Mouse (Mus musculus): ENCODE measurements around the gene Zfp36l1. TPM values are rescaled to one million over a fixed set of nuclear protein-coding genes. Genes with fewer than 3 reads are reported as not detected.

Zfp36l1 gene
- total RNA-seq, 2 experiments from 2014 or later, result 4.3 to 12.7 TPM

DNA sequence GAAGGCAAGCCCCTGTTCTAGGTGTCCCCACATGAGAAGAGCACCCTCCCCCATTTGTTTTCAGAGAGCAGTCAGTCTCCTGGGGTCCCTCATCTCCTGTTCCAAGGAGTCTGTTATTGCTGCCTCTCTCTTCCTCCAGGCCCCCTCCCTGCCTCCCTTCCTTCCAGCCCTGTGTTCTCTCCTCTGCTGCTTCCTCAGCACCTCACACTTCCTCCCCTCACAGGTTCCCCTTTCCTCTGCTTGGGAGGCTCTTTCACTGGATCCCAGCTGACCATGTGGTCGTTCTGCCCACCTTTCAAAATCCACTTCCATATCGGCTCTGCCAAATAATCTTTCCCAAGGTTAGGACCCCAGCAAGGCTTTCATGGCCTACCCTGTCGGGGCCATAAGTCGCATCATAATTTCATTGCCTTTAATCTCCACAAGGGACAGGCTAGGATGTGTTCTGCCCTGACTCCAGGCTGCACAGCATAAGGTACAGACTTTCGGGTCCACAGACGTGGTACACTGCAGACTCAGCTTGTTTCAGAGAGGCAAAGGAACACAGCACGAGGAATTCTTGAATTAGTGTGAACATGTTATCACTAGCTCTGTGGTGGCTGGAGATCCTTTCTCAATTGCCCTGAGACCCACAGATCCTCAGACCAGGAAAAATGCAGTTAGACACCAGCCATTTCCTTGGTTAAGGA is 29.5 kb downstream of the Zfp36l1 start:
- ATAC-seq (replicated peaks; ENCODE audit: low FRiP score, poor library complexity, severe bottlenecking), result peak; percentile 23

DNA sequence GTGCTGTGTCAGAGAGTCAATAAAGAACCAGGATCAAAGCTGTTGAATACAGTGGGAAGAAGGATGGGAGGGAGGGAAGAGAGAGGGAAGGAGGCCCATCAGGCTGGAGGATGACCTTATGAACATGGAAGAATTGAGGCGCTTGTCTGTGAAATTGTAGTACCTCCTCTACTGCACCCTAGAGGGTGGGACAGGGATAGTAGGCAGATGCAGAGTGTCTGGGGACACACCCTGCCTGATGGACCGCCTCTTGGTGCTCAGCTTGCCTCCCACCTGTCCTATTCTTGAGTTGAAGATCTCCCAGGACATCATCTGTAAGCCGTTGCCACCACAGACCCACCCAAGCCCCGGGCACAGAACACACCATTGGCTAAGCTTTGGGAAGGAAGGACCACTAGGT is 30.1 kb downstream of the Zfp36l1 start:
- ATAC-seq (replicated peaks; ENCODE audit: low FRiP score, poor library complexity, severe bottlenecking), result peak; percentile 79

DNA sequence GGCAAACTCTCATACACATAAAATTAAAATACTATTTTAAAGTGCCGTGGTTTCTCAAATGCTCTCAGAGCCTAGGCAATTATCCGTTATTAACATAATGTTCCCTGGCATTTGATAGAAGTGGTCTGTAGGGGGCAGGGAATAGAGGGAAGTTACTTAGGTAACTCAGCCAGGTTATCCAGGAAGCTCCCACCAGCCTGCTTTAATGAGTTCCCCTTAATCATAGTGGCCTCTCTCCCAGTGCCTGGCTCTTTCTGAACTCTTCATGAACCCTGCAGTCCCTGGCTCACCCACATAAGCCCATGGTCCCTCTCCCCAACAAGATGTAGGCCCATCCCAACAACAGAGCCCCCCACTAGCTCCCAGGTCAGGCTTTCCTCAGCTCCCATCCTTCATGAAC is 31.4 kb downstream of the Zfp36l1 start:
- ATAC-seq (replicated peaks; ENCODE audit: low FRiP score, poor library complexity, severe bottlenecking), result no peak

DNA sequence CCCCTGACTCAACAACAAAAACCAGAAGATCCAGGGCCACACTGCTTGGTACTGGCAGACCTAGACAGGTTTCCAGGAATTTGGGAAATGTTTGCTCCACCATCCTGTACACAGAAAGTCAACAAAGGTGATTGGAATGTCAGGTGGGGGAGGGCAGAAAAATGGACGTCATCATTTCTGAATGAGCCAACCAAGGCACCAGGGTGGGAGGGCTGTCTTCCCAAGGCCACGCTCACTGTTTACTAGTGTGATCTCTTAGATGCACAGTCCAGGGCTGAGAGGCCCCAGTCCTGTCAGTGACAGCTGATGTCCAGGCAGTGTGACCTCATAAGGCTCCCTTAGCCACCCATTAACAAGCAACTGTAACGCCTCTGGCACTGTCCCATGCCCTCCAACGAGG is 32.9 kb downstream of the Zfp36l1 start:
- ATAC-seq (replicated peaks; ENCODE audit: low FRiP score, poor library complexity, severe bottlenecking), result no peak

DNA sequence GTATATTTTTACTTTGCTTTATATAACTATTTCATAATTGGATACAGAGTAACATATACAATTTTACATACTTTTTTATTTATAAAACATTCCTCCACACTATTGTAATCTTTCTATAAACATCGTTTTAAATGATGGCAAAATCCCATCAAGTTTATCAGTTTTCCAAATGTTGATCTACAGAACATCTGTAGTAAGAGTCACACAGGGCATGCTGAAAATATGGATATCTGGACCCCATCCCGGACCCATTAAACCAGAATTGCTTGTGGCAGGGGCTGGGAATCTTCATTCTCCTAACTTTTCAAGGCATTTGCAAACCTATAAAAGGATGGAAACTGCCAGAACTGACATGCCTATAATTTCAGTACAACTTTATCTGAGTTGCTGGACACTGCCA is 38.5 kb downstream of the Zfp36l1 start:
- no peak for ATAC-seq (replicated peaks; ENCODE audit: low FRiP score, poor library complexity, severe bottlenecking)

DNA sequence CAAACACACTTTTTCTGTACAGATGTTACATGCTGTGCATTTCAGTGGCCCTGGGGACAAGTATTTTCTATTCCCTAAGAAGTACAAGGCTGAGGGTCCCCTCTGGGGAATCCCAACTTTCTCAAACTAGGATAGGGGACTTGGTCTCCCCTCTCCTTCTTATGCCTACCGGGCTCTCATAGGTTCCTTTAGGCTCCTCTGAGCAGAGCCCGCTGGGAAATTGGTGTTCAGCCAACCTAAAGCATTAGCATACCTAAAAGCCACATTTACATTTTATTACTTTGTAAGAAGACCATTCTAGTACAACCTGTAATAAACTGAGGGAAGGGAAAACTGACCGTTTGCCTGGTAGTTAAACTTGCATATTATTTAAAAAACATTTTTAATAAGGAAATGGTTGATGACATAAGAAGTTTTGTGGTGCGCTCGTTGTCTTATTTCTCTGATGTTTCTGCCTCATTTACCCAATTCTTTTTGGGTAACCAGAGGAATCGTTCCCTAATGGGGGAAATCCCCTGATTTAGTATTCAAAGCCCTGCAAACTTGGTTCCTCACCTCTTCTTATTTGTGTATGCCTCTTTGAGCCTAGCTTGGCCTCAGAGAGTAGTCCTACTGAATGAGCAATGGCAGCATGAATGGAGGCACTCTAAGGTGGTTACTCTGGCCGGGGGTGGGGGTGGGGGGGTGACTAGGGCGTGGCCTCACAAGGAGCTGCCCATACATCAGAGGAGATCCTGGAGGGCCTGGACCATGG is 42.1 kb downstream of the Zfp36l1 start:
- ATAC-seq (replicated peaks; ENCODE audit: low FRiP score, poor library complexity, severe bottlenecking), result no peak

DNA sequence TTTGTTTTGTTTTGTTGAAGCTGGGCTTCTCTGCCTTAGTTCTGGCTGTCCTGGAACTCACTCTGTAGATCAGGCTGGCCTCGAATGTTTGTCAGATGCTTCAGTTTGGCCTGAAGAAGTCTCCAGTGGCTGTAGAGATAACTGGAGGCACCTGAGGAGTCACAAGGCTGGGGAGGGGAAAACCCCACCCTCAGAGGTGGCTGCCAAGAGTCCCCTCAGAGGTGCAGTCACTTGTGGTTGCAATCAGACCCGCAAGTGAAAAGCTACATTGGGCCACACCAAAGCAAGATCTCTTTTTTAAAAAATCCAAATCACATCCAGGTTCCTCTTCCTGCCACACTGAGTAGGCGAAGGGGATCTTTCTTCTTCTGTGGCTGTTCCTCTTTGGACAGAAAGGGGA is 43.8 kb downstream of the Zfp36l1 start:
- no peak for ATAC-seq (replicated peaks; ENCODE audit: low FRiP score, poor library complexity, severe bottlenecking)

DNA sequence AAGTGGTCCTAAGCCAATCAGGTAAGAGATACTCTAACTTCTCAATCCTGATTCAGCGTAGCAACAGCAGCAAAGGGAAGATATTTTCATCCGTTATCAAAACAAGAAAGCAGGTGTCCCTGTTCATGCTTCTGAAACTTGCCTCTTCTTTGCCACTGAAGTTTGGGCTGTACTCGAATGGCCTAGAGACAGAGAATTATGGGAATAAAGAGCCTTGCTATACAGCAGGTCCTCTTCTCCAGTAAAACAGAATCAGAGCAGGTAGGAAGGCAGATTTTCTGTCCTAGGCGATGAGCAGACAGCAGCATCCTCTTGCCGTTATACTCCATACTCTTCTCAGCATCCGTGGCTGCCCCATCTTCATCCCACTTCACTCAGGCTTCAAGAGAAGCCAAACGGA is 44.8 kb downstream of the Zfp36l1 start:
- no peak for ATAC-seq (replicated peaks; ENCODE audit: low FRiP score, poor library complexity, severe bottlenecking)

DNA sequence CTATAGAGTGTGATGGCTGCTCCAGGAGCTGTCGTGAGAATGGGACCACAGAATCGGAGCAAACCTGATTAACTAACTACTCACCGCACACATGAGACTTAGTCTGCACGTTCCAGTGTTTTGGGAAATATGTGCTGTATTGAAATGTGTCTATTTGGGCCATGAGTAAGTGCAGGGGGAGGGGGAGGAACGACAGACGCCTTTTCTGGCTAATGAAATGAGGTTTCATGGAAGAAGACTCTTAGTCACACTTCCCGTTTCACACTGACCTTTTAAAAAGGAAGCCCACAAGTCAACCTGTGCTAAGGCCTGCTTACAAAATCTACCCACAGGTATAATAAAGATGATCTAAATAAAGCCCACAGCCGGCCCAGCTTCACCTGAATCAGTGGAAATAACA is 47.8 kb downstream of the Zfp36l1 start:
- ATAC-seq (replicated peaks; ENCODE audit: low FRiP score, poor library complexity, severe bottlenecking), result no peak

DNA sequence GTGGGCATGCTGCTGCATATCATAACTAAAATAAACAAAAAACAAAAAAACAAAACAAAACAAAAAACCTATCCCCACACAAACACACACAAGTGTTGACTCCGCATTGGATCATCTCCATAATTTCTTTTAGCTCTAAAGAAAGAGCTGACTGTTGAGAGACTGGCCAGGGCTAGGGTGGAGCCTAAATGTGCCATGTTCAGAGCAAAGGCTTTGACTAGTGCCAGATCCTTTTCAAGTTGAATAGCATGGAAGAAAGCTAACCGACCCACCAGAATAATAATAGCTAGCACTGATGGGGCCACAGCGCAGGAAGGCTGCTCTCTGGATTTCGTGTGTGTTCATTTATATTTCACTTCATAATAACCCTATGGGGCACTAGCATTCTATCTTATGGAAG is 48.5 kb downstream of the Zfp36l1 start:
- no peak for ATAC-seq (replicated peaks; ENCODE audit: low FRiP score, poor library complexity, severe bottlenecking)

DNA sequence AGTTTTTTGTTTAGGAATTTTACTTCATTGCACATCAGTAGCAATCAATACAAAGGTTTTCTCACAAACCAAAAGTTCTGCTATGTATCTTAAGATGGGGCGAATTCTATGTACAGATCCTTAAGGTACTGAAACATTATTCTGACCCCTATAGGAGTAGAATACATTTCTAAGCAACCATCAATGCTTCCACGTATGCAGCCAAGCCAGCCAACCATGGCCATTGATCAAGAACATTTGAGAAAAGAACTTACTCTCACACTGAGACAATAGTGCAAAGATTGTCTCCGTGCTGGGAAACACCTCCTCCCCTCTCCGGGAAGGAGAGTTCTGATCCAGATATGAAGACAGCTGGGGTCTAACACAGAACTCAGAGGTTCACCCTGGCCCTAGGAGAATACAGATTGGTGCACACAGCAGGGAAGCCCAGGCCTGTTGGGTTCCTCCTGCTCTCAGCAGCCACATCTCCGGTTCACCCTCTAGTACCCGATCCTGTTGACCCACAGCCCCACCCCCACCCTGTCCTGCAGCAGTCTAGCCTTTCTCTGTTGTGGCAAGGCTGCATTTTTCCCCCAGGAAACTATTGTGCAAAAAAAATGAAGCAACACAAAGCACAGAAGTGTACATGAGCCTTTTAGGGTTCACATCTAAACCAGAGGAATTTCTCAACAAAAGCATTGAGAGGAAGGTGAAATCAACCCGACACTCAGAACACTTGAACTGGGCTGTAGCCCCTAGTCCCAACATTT is 49.2 kb downstream of the Zfp36l1 start:
- no peak for ATAC-seq (replicated peaks; ENCODE audit: low FRiP score, poor library complexity, severe bottlenecking)

DNA sequence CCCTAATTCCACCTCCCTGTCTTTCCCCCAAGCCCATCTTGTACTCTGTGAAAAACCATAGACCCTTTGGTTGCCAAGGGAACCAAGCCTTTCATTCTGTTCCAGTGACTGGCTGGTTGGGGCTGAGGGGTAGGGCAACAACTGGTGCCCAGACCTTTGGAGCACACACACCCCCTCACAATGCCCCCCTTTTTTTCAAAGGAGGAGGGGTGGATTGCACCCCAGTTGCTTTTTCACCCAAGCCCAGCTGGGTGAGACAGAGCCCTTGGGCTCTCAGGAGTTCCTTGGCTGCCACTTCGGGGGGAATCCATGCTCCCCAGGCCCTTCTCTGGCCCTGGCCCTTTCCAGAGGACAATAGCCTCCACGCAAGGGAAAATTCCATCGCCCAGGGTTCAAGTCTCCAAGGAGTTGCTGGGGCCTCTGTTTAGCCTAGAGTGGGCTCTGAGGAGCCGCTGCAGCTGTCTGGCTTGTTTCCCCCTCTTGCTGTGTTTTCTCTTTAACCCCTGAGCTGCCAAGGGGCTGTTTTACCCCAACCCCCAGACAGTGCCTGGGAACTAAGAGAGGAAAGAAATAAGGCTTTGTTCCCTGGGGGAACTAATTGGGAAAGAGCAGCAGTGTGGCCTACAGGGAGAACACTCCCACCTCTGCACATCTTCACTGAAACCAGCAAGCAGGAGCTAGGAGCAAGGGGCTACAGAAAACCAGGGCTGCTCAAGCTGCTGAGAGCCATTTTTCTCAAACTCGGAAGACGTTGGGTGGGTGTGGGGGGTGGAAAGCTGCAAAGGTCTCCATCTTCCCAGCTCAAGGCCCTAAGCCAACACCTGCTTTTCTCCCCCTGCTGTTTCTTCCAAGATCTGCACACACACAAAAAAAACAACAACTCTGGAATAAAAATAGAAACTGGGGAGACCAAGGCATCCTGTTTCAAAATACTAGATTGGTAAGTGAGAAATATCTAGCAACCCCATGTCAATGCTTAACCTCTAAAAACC is 50.1 kb downstream of the Zfp36l1 start:
- ATAC-seq (replicated peaks; ENCODE audit: low FRiP score, poor library complexity, severe bottlenecking), result no peak

DNA sequence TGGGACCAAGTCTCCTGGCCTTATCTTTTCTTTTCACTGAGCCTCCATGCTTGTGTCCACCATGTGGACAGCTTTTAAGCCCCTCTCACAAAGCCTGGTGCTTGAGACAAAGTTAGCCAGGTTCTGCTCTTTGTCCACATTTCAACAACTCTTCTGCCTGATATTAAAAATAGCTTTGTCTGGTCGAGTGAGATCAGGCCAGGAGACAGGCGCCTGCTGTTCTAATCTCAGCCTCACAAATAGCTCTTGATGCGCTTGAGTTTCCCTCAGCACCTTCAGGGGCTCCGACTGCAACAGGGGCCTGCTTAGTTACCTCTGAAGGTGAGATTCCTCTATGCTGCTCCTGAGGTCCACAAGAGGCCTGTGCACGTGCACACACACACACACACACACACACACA is 51.0 kb downstream of the Zfp36l1 start:
- no peak for ATAC-seq (replicated peaks; ENCODE audit: low FRiP score, poor library complexity, severe bottlenecking)

DNA sequence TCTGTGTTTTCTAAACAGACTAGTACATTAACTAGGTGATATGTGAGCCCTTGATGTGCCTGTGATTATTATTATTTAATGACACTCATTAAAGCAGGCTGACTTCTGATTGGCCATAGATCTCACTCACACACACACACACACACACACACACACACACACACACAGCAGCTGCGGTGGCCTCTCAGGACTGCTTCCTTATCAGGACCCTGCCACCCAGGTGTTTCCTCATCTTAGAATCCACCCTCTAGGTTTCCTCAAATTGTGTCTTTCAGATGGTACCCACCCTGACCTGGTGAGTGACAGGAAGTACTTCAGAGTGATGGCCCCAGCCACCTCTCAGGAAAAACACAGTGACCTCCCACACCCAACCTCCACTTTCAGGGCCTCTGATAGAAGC is 52.0 kb downstream of the Zfp36l1 start:
- no peak for ATAC-seq (replicated peaks; ENCODE audit: low FRiP score, poor library complexity, severe bottlenecking)

DNA sequence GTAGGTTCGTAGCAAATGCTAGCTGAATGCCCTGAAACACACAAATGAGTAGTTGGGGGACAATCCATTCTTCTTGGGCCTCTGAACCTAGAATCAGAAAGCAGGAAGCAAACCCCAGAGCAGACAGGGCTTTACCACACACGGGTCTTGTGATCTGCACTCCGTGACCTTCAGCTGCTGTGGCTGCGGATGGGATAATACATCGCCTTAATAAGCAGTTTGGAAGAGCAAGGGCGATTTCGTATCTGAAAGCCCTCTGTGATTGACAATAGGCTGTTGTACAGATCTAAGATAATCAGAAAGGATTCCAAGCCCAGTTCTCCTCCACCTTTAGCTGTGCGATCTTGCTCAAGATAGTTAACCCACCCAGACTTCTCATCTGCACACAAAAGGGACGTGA is 52.5 kb downstream of the Zfp36l1 start:
- no peak for ATAC-seq (replicated peaks; ENCODE audit: low FRiP score, poor library complexity, severe bottlenecking)

DNA sequence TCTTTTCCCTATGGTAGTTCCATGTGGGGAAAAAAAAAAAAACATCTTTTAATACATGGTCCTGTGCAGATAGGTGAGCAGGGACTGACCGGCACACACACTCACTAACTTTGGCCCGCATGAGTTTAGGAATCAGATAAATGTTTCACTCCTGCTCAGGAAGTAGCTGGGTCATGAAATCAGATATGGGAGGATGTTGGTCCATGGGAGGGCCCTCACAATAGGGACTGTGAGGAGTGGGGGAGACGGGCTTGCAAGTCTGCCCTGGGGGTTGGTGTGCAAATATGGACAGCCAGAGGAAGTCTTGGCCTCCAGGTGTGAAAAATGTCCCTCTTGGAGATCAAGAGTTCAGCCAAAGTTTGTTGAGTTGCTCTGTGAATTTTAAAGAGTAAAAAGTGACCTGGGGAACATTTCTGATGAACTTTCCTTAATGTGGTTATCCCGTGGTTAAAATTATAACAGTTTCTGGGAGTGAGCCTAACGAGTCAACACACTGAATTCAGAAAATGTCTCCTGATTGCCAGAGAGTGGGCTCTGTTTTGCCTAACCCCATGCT is 53.0 kb downstream of the Zfp36l1 start:
- ATAC-seq (replicated peaks; ENCODE audit: low FRiP score, poor library complexity, severe bottlenecking), result no peak

All from erythroblast, adult 5-6 weeks (primary cell).